Mouse (Mus musculus): ENCODE measurements at regions not wholly inside any gene's neighbourhood (a gene's known extent, or its start where the extent isn't known, plus 50 kb on each side); places are given as distances from the start of the nearest gene placed in this dataset.

DNA sequence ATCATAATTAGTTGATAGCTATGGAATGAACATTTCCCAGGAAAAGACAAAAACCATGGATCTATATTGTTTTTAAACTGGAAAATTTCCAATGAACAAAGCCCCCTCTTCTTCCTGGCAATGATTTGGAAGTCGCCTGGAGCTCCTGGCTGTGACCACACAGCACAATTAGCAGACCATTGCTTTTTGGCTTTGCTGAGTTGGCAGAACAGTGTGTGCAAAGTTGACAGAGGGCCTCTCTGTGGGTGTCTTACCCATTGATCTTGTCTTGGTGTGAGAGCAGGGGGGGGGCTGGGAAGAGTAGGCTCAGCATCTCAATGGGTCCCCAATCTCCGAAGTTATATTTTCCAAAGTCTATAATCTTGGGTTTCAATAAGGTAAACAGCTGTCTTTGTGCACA is 270.8 kb upstream of the Thsd7b start:
- Histone ChIP-seq H3K27me3 (ENCODE audit: control insufficient read depth, insufficient read depth, low read length) (no peaks in the 10 kb centered on the region), H3K27ac (ENCODE audit: low read length) (no peak overlapping the region), H3K4me3 (ENCODE audit: low read depth, low read length) (no peak overlapping the region), H3K9me3 (ENCODE audit: control insufficient read depth, low read depth, low read length) (no peaks in the 10 kb centered on the region), H3K36me3 (ENCODE audit: control insufficient read depth, insufficient read depth, low read length) (no peaks in the 10 kb centered on the region), H3K4me2 (replicated peaks; ENCODE audit: low read depth, low read length) (no peak overlapping the region), H3K9ac (replicated peaks; ENCODE audit: low read depth, low read length) (no peak overlapping the region), H3K4me1 (ENCODE audit: control insufficient read depth, insufficient read depth, low read length) (no peaks in the 10 kb centered on the region)
- ATAC-seq (ENCODE audit: insufficient number of reproducible peaks, insufficient read depth, low FRiP score, low read depth): no peak
- WGBS: 74% methylated on average over 2 of the region's 2 CpGs

GRCm38 (mm10) chr1:129001766-129002165 is 271.3 kb upstream of the Thsd7b start:
- Histone ChIP-seq H3K9ac (replicated peaks; ENCODE audit: low read depth, low read length) (no peak overlapping the region), H3K9me3 (ENCODE audit: control insufficient read depth, low read depth, low read length) (no peaks in the 10 kb centered on the region), H3K27me3 (ENCODE audit: control insufficient read depth, insufficient read depth, low read length) (no peaks in the 10 kb centered on the region), H3K4me2 (replicated peaks; ENCODE audit: low read depth, low read length) (no peak overlapping the region), H3K4me1 (ENCODE audit: control insufficient read depth, insufficient read depth, low read length) (no peaks in the 10 kb centered on the region), H3K27ac (ENCODE audit: low read length) (no peak overlapping the region), H3K4me3 (ENCODE audit: low read depth, low read length) (no peak overlapping the region), H3K36me3 (ENCODE audit: control insufficient read depth, insufficient read depth, low read length) (no peaks in the 10 kb centered on the region)
- ATAC-seq (ENCODE audit: insufficient number of reproducible peaks, insufficient read depth, low FRiP score, low read depth): no peak

DNA sequence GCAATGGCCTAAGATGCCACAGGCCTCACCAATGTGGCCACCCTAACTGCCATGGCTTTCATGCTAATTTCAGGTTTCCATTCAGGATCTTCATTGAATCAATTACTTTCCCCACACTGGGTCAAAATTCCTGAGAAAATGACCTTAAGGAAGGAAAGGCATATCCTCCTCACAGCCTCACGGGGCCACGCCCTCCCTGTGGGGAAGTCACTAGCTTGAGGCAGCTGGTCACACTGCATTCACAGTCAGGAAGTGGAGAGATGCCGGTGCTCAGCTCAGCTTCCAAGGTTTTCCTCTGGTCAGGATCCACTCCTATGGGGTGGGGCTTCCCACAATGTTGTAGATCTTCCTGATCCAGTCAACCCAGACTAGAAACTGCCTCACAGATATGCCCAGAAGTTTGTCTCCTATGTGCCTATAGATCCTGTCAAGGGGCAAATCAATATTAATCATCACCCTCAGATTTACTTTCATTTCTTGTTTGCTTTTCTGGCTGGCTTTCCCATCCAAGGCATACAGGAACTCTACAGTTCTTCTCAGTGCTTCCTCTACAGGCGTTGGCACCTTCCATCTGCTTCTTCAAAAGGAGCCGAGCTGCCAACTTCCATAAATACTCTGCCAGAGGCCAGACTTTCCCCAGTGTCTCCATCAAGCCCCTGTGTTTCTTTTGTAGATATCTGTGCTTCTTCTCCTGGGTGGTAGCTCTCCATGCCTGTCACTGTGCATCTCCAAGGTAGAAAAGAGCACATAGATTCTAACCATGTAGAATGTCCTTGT is 273.2 kb upstream of the Thsd7b start:
- Histone ChIP-seq H3K9ac (replicated peaks; ENCODE audit: low read depth, low read length) (no peak overlapping the region), H3K27ac (ENCODE audit: low read length) (no peak overlapping the region), H3K4me3 (ENCODE audit: low read depth, low read length) (no peak overlapping the region), H3K9me3 (ENCODE audit: control insufficient read depth, low read depth, low read length) (no peaks in the 10 kb centered on the region), H3K27me3 (ENCODE audit: control insufficient read depth, insufficient read depth, low read length) (no peaks in the 10 kb centered on the region), H3K4me1 (ENCODE audit: control insufficient read depth, insufficient read depth, low read length) (no peaks in the 10 kb centered on the region), H3K36me3 (ENCODE audit: control insufficient read depth, insufficient read depth, low read length) (no peaks in the 10 kb centered on the region), H3K4me2 (replicated peaks; ENCODE audit: low read depth, low read length) (no peak overlapping the region)
- ATAC-seq (ENCODE audit: insufficient number of reproducible peaks, insufficient read depth, low FRiP score, low read depth): no peak
- 73% methylated on average over 5 of the region's 5 CpGs for WGBS

DNA sequence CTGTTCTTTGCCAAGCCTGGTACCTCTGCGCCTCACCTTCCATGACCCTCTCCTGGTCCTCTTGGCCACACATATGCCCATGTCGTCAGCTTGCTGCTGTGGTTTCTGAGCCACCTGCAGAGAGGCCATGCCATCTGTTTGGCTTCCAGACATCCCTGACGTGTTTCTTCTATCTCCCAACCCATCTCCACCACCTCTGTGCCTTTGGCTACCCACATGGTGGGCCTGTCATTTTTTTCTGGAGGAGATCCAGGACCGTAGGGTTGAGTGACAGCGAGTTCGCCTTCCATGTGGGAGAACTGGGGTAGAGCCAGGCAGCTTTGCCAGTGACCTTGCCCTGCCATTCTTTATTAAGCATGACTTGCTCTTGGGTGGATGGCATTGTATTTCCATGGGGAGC is 278.4 kb upstream of the Thsd7b start:
- no peak for ATAC-seq (ENCODE audit: insufficient number of reproducible peaks, insufficient read depth, low FRiP score, low read depth)
- H3K9me3 ChIP-seq (ENCODE audit: control insufficient read depth, low read depth, low read length): no peaks in the 10 kb centered on the region
- H3K4me2 ChIP-seq (replicated peaks; ENCODE audit: low read depth, low read length): no peak overlapping the region
- 87% methylated on average over 6 of the region's 6 CpGs for WGBS
- no peaks in the 10 kb centered on the region for H3K36me3 ChIP-seq (ENCODE audit: control insufficient read depth, insufficient read depth, low read length)
- H3K9ac ChIP-seq (replicated peaks; ENCODE audit: low read depth, low read length): no peak overlapping the region
- no peak overlapping the region for H3K27ac ChIP-seq (ENCODE audit: low read length)
- H3K4me1 ChIP-seq (ENCODE audit: control insufficient read depth, insufficient read depth, low read length): no peaks in the 10 kb centered on the region
- no peaks in the 10 kb centered on the region for H3K27me3 ChIP-seq (ENCODE audit: control insufficient read depth, insufficient read depth, low read length)
- H3K4me3 ChIP-seq (ENCODE audit: low read depth, low read length): no peak overlapping the region

DNA sequence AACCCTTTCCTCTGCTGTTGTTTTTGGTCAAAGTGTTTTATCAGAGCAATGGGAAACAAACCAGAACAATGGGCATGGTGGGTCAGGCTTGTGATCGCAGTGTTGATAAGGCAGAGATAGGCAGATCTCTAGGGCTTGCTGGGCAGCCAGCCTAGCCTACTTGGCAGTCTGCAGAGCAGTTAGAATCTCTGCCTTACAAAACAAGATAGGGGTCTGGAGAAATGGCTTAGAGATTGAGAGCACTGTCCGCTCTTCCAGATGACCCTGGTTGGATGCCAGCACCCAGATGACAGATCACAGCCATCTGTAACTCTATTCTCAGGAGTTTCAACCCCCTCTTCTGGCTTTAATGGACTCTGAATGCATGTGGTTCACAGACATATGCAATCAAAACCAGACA is 289.7 kb upstream of the Thsd7b start:
- WGBS: 80% methylated on average over 2 of the region's 2 CpGs
- Histone ChIP-seq H3K4me1 (ENCODE audit: control insufficient read depth, insufficient read depth, low read length) (no peaks in the 10 kb centered on the region), H3K27me3 (ENCODE audit: control insufficient read depth, insufficient read depth, low read length) (no peaks in the 10 kb centered on the region), H3K27ac (ENCODE audit: low read length) (no peak overlapping the region), H3K36me3 (ENCODE audit: control insufficient read depth, insufficient read depth, low read length) (no peaks in the 10 kb centered on the region), H3K4me2 (replicated peaks; ENCODE audit: low read depth, low read length) (no peak overlapping the region), H3K9me3 (ENCODE audit: control insufficient read depth, low read depth, low read length) (no peaks in the 10 kb centered on the region), H3K9ac (replicated peaks; ENCODE audit: low read depth, low read length) (no peak overlapping the region), H3K4me3 (ENCODE audit: low read depth, low read length) (no peak overlapping the region)
- ATAC-seq (ENCODE audit: insufficient number of reproducible peaks, insufficient read depth, low FRiP score, low read depth): no peak

DNA sequence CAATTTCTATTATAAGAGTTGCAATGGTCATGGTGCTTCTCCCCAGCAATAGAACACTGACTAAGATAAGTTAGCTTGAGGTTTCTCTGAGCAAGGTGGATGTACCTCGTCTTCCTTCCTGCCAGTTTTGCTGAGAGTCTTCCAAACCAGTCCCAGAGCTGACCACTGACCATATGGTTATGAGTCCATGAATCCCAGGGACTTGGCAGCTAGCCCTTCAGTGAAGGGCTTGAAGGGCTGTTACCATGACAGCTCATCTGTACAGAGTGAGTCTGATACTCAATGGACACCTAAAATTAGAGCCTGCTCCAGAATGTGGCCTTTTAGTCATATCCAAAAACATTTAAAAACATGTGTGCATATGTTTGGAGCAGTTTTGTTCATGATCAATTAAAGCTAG is 297.5 kb upstream of the Thsd7b start:
- Histone ChIP-seq H3K36me3 (ENCODE audit: control insufficient read depth, insufficient read depth, low read length) (no peaks in the 10 kb centered on the region), H3K4me3 (ENCODE audit: low read depth, low read length) (no peak overlapping the region), H3K9me3 (ENCODE audit: control insufficient read depth, low read depth, low read length) (no peaks in the 10 kb centered on the region), H3K9ac (replicated peaks; ENCODE audit: low read depth, low read length) (no peak overlapping the region), H3K4me2 (replicated peaks; ENCODE audit: low read depth, low read length) (no peak overlapping the region), H3K27me3 (ENCODE audit: control insufficient read depth, insufficient read depth, low read length) (no peaks in the 10 kb centered on the region), H3K27ac (ENCODE audit: low read length) (no peak overlapping the region), H3K4me1 (ENCODE audit: control insufficient read depth, insufficient read depth, low read length) (no peaks in the 10 kb centered on the region)
- 57% methylated on average over 1 of the region's 1 CpGs for WGBS
- ATAC-seq (ENCODE audit: insufficient number of reproducible peaks, insufficient read depth, low FRiP score, low read depth): no peak

- Histone ChIP-seq H3K4me3 (ENCODE audit: low read depth, low read length) (no peak overlapping the region), H3K27ac (ENCODE audit: low read length) (no peak overlapping the region), H3K4me2 (replicated peaks; ENCODE audit: low read depth, low read length) (no peak overlapping the region), H3K36me3 (ENCODE audit: control insufficient read depth, insufficient read depth, low read length) (no peaks in the 10 kb centered on the region), H3K9me3 (ENCODE audit: control insufficient read depth, low read depth, low read length) (no peaks in the 10 kb centered on the region), H3K4me1 (ENCODE audit: control insufficient read depth, insufficient read depth, low read length) (no peaks in the 10 kb centered on the region), H3K27me3 (ENCODE audit: control insufficient read depth, insufficient read depth, low read length) (no peaks in the 10 kb centered on the region), H3K9ac (replicated peaks; ENCODE audit: low read depth, low read length) (no peak overlapping the region)
- 82% methylated on average over 2 of the region's 2 CpGs for WGBS
- ATAC-seq (ENCODE audit: insufficient number of reproducible peaks, insufficient read depth, low FRiP score, low read depth): no peak
Measured at GRCm38 (mm10) chr1:128951436-128951835, 321.7 kb upstream of the Thsd7b start.

- Histone ChIP-seq H3K36me3 (ENCODE audit: control insufficient read depth, insufficient read depth, low read length) (no peaks in the 10 kb centered on the region), H3K4me1 (ENCODE audit: control insufficient read depth, insufficient read depth, low read length) (no peaks in the 10 kb centered on the region), H3K27ac (ENCODE audit: low read length) (no peak overlapping the region), H3K9me3 (ENCODE audit: control insufficient read depth, low read depth, low read length) (no peaks in the 10 kb centered on the region), H3K9ac (replicated peaks; ENCODE audit: low read depth, low read length) (no peak overlapping the region), H3K4me2 (replicated peaks; ENCODE audit: low read depth, low read length) (no peak overlapping the region), H3K27me3 (ENCODE audit: control insufficient read depth, insufficient read depth, low read length) (no peaks in the 10 kb centered on the region), H3K4me3 (ENCODE audit: low read depth, low read length) (no peak overlapping the region)
- 84% methylated on average over 4 of the region's 4 CpGs for WGBS
- no peak for ATAC-seq (ENCODE audit: insufficient number of reproducible peaks, insufficient read depth, low FRiP score, low read depth)
Measured at GRCm38 (mm10) chr1:128950512-128950911, 322.6 kb upstream of the Thsd7b start.

DNA sequence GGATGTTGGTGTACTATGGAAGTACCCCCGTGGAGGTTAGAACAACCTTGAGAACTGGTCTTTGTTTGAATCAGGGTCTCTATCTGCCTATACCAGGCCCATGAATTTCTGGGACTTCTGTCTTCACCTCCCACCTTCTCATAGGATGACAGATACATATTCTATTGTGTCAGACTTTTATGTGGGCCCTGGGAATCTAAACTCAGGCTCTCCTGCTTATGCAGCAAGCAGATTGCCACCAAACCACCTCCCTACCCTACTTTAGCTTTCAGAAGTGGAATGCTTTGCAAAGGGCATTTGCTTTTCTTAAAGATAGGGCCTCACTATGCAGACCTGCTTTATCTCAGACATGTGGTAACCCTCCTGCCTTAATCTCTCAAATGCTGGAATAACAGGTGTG is 322.7 kb upstream of the Cxcr4 start:
- Histone ChIP-seq H3K36me3 (ENCODE audit: control insufficient read depth, insufficient read depth, low read length) (no peaks in the 10 kb centered on the region), H3K9me3 (ENCODE audit: control insufficient read depth, low read depth, low read length) (no peaks in the 10 kb centered on the region), H3K4me1 (ENCODE audit: control insufficient read depth, insufficient read depth, low read length) (no peaks in the 10 kb centered on the region), H3K27me3 (ENCODE audit: control insufficient read depth, insufficient read depth, low read length) (no peaks in the 10 kb centered on the region), H3K4me3 (ENCODE audit: low read depth, low read length) (no peak overlapping the region), H3K27ac (ENCODE audit: low read length) (no peak overlapping the region), H3K9ac (replicated peaks; ENCODE audit: low read depth, low read length) (no peak overlapping the region), H3K4me2 (replicated peaks; ENCODE audit: low read depth, low read length) (no peak overlapping the region)
- WGBS: 72% methylated on average over 1 of the region's 1 CpGs
- no peak for ATAC-seq (ENCODE audit: insufficient number of reproducible peaks, insufficient read depth, low FRiP score, low read depth)
